In the genomic region with DNA sequence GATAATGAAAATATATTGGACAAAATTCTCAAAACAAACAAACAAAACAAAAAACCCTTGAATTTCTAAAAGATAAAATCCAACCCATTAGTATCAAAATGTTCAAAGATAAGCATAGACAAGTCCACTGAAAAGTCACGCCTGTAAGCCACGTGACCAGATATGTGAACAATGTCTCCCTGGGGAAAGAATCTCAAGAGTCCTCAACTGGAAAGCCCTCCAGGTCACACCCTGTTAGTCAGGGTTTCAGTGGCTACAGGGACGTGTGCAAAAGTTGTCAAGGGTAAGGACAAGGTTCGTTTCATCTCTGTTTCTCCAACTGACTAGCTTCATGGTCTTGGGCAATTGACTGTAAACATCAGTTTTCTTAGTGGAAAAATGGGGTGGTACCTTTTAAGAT, we compare ENCODE assay signal across 28 mouse cellular contexts.
DNase-seq lines count a peak whose midpoint lies in the region; ATAC-seq lines count a peak whose summit lies in the region.
"Had no signal": no experiment of that assay in that cellular context is flagged by ENCODE, and none has a peak within 500 bp of the region (broad histone marks: within the 10 kb centered on the region; RNA-seq: fewer than 3 reads in every experiment).

No protein-coding gene starts in this region.

- peak; percentile 39 to 55 for DNase-seq in lung, adult 18-20 months
- DNase-seq in lung, postnatal 4 days, result no peak
- peak; percentile 52 for DNase-seq in lung, postnatal 25 days (ENCODE audit: low spot score)
- DNase-seq in gastrocnemius, postnatal 14 days, result no peak
- DNase-seq in right cerebral cortex, postnatal 10 days (ENCODE audit: low spot score in 2 of 2), result no peak
- no peak for DNase-seq in forebrain, embryonic 10.5 days (ENCODE audit: extremely low spot score, low spot score)
- DNase-seq: adrenal gland, postnatal 10 days; adrenal gland, postnatal 36 days; B cell, adult 2 months; cerebellum, adult 2 months; cerebellum, adult 9-11 months; cerebellum, postnatal 25 days; embryo, embryonic 11 days; gastrocnemius, postnatal 10 days; heart, postnatal 14 days; heart, postnatal 4 days had no signal

- no peak overlapping the region for H3K9ac ChIP-seq in lung, embryonic 16.5 days (ENCODE audit: low read length)
- H3K9ac ChIP-seq: embryonic facial prominence, embryonic 13.5 days; forebrain, embryonic 13.5 days; heart, embryonic 12.5 days; heart, embryonic 15.5 days; hindbrain, embryonic 15.5 days had no signal

- no peak overlapping the region for H3K4me2 ChIP-seq in lung, embryonic 16.5 days (ENCODE audit: low read depth, low read length)
- H3K4me2 ChIP-seq: embryonic facial prominence, embryonic 13.5 days; forebrain, embryonic 13.5 days; heart, embryonic 12.5 days; heart, embryonic 15.5 days; hindbrain, embryonic 15.5 days had no signal

- ATAC-seq in lung, embryonic 16.5 days (ENCODE audit: low read depth), result peak; percentile 78
- ATAC-seq: forebrain, embryonic 13.5 days; forebrain, embryonic 16.5 days; Patski had no signal

- no peak overlapping the region; the same call in 1 of the 2 replicates for H3K27ac ChIP-seq in lung, embryonic 16.5 days (ENCODE audit: low read length)
- H3K27ac ChIP-seq in forebrain, embryonic 10.5 days, result no peak overlapping the region
- H3K27ac ChIP-seq: embryonic facial prominence, embryonic 10.5 days; embryonic facial prominence, embryonic 13.5 days; forebrain, embryonic 13.5 days; heart, embryonic 15.5 days; hindbrain, embryonic 15.5 days had no signal

- no peaks in the 10 kb centered on the region for H3K27me3 ChIP-seq in lung, embryonic 16.5 days (ENCODE audit: control insufficient read depth, insufficient read depth, low read depth, low read length)
- no peaks in the 10 kb centered on the region for H3K27me3 ChIP-seq in forebrain, embryonic 10.5 days (ENCODE audit: poor library complexity, severe bottlenecking)
- H3K27me3 ChIP-seq: CH12.LX; embryonic facial prominence, embryonic 13.5 days; forebrain, embryonic 13.5 days; heart, embryonic 12.5 days; heart, embryonic 15.5 days; hindbrain, embryonic 15.5 days; Patski had no signal

- H3K9me3 ChIP-seq in lung, embryonic 16.5 days (ENCODE audit: control insufficient read depth, low read length), result no peaks in the 10 kb centered on the region
- no peaks in the 10 kb centered on the region for H3K9me3 ChIP-seq in forebrain, embryonic 10.5 days
- H3K9me3 ChIP-seq: embryonic facial prominence, embryonic 10.5 days; embryonic facial prominence, embryonic 13.5 days; forebrain, embryonic 13.5 days; heart, embryonic 12.5 days; heart, embryonic 15.5 days; hindbrain, embryonic 15.5 days had no signal

- H3K4me3 ChIP-seq in lung, embryonic 16.5 days (ENCODE audit: low read length), result no peak overlapping the region
- no peak overlapping the region for H3K4me3 ChIP-seq in forebrain, embryonic 10.5 days
- H3K4me3 ChIP-seq: embryonic facial prominence, embryonic 10.5 days; embryonic facial prominence, embryonic 13.5 days; erythroblast, embryonic 14.5 days; forebrain, embryonic 13.5 days; heart, embryonic 12.5 days; heart, embryonic 15.5 days; hindbrain, embryonic 15.5 days had no signal

- peaks cover 2% of the 10 kb centered on the region; the same call in 1 of the 2 replicates for H3K4me1 ChIP-seq in lung, embryonic 16.5 days (replicated peaks; ENCODE audit: control insufficient read depth, insufficient read depth, low read length)
- H3K4me1 ChIP-seq in forebrain, embryonic 10.5 days, result 0 out of 2 replicates have a peak, but pooled peaks cover 4% of the 10 kb centered on the region
- H3K4me1 ChIP-seq: embryonic facial prominence, embryonic 10.5 days; embryonic facial prominence, embryonic 13.5 days; heart, embryonic 12.5 days; heart, embryonic 15.5 days; hindbrain, embryonic 15.5 days had no signal

- no peaks in the 10 kb centered on the region for H3K36me3 ChIP-seq in lung, embryonic 16.5 days (ENCODE audit: control insufficient read depth, insufficient read depth, low read length)
- no peaks in the 10 kb centered on the region for H3K36me3 ChIP-seq in forebrain, embryonic 10.5 days (replicated peaks)
- H3K36me3 ChIP-seq: embryonic facial prominence, embryonic 10.5 days; embryonic facial prominence, embryonic 13.5 days; G1E; heart, embryonic 12.5 days; heart, embryonic 15.5 days; hindbrain, embryonic 15.5 days had no signal

- intact Hi-C loops in gastrocnemius, postnatal 14 days (cut with DNase I; ENCODE audit: low total_unique reads), result no loop called here

- 53% methylated on average over 4 of the region's 4 CpGs for WGBS in lung, embryonic 16.5 days
- 86% methylated on average over 4 of the region's 4 CpGs for WGBS in forebrain, embryonic 10.5 days

Comparison
In these comparisons a context has a peak if more than half of its experiments do, and no peak if none do; other contexts are left out.
1. DNase-seq: peak in lung, adult 18-20 months (2 of 2) and lung, postnatal 25 days (single experiment); none in lung, postnatal 4 days (0 of 2), gastrocnemius, postnatal 14 days (single experiment), right cerebral cortex, postnatal 10 days (0 of 2) and forebrain, embryonic 10.5 days (single experiment).